Mouse (Mus musculus) fat pad, adult 2 months (tissue): Measurements from ENCODE around the gene Atf1.
"Not testable (repeated sequence)": the region's sequence is repeated elsewhere in the genome, so short reads cannot be mapped to it uniquely, and the experiment has no call there.

Source experiments
- DNase-seq: peaks from one replicate; pipeline ENCODE4 v3.0.0-alpha.2; 2011; ENCODE audit warnings: low read depth, low spot score; ENCODE audit errors: extremely low read depth

Atf1 gene

GRCm38 (mm10) chr15:100304019-100304991 lies 76.7 kb downstream of the Atf1 start, which contains the start of gene Mettl7a1:
Gene Mettl7a1, plus strand, starts transcription at chr15:100304140.
- no peak for DNase-seq

GRCm38 (mm10) chr15:100306201-100306600 lies 78.6 kb downstream of the Atf1 start:
- no peak for DNase-seq

GRCm38 (mm10) chr15:100307438-100308096 lies 79.9 kb downstream of the Atf1 start:
- DNase-seq: not testable (repeated sequence)
